Mouse (Mus musculus) bone marrow, adult 2 months (tissue): ENCODE measurements around the gene Lonp2. TPM values are rescaled to one million over a fixed set of nuclear protein-coding genes. Genes with fewer than 3 reads are reported as not detected.
A peak's percentile ranks its signal among the peaks of the same experiment; 100 is the strongest.

ENCODE experiments used
- H3K27ac ChIP-seq: fragments of 200-500 bp; 2 replicates; pipeline ENCODE4 v1.5.1; 2012; ENCODE audit warnings: low read depth, mild to moderate bottlenecking, control low read depth, inconsistent platforms, low read length; ENCODE audit not compliant: control insufficient read depth, poor library complexity, insufficient read depth
- H3K4me1 ChIP-seq: fragments of 200-500 bp; 2 replicates; pipeline ENCODE4 v1.6.1; 2011; ENCODE audit warnings: low read length; ENCODE audit not compliant: control insufficient read depth, insufficient read depth
- H3K4me3 ChIP-seq: fragments of 200-500 bp; replicated peaks from 2 replicates; pipeline ENCODE3; 2011; ENCODE audit warnings: mild to moderate bottlenecking, low read depth, low read length, control low read depth; ENCODE audit not compliant: control insufficient read depth
- CTCF ChIP-seq: fragments of 200-500 bp; IDR thresholded peaks from 2 replicates; pipeline ENCODE4 v1.5.1; 2011; ENCODE audit warnings: low read length, control low read depth; ENCODE audit not compliant: control insufficient read depth, insufficient read depth
- POLR2A ChIP-seq: fragments of 200-500 bp; IDR thresholded peaks from 2 replicates; pipeline ENCODE4 v1.6.1; 2011; ENCODE audit warnings: low read depth, mild to moderate bottlenecking, control low read depth, low read length, borderline replicate concordance; ENCODE audit not compliant: control insufficient read depth
- WGBS: fragments of 180-500 bp; shearing (Covaris S2); methylation state at CpG from one replicate; pipeline ENCODE4 v1.1.7; 2018; 5-methylcytosine and 5-hydroxymethylcytosine counted together
- polyA plus RNA-seq: library from polyadenylated mRNA; stranded (reverse); fragments of >200 nt; gene quantifications from 2 replicates; pipeline ENCODE4 v1.2.4, GENCODE M21; 2011; ENCODE audit warnings: low replicate concordance; ENCODE audit not compliant: missing spikeins, insufficient read depth, insufficient read length

Gene Lonp2
- polyA plus RNA-seq, 1 experiment = 19.8 TPM

GRCm38 (mm10) chr8:86586058-86586457 lies 37.8 kb upstream of the Lonp2 start:
- no peak for TF ChIP-seq CTCF
- TF ChIP-seq POLR2A = no peak
- Histone ChIP-seq H3K27ac (no peak overlapping the region), H3K4me1 (no peaks in the 10 kb centered on the region), H3K4me3 (no peak overlapping the region)
- WGBS = 45% methylated on average over 5 of the region's 5 CpGs

GRCm38 (mm10) chr8:86586642-86587041 lies 37.2 kb upstream of the Lonp2 start:
- WGBS = 42% methylated on average over 6 of the region's 6 CpGs
- TF ChIP-seq POLR2A (no peak), CTCF (peak; percentile 31; the same call in 1 of the 2 replicates)
- H3K27ac ChIP-seq = no peak overlapping the region

GRCm38 (mm10) chr8:86588338-86588737 lies 35.5 kb upstream of the Lonp2 start:
- H3K4me3 ChIP-seq = no peak overlapping the region
- no peak overlapping the region for H3K27ac ChIP-seq
- H3K4me1 ChIP-seq = no peaks in the 10 kb centered on the region
- TF ChIP-seq POLR2A (no peak), CTCF (no peak)
- WGBS = 65% methylated on average over 5 of the region's 5 CpGs

More at GRCm38 (mm10) chr8:86586642-86587041, 37.2 kb upstream of the Lonp2 start:
- H3K4me3 ChIP-seq = no peak overlapping the region
- no peaks in the 10 kb centered on the region for H3K4me1 ChIP-seq

GRCm38 (mm10) chr8:86593099-86593498 lies 30.7 kb upstream of the Lonp2 start:
- Histone ChIP-seq H3K27ac (no peak overlapping the region), H3K4me1 (no peaks in the 10 kb centered on the region), H3K4me3 (no peak overlapping the region)
- TF ChIP-seq POLR2A = no peak
- TF ChIP-seq CTCF = no peak
- 52% methylated on average over 10 of the region's 10 CpGs for WGBS

- Histone ChIP-seq H3K4me3 (no peak overlapping the region), H3K4me1 (no peaks in the 10 kb centered on the region), H3K27ac (no peak overlapping the region)
- TF ChIP-seq POLR2A = no peak
- no peak for TF ChIP-seq CTCF
- 77% methylated on average over 3 of the region's 3 CpGs for WGBS
Measured at GRCm38 (mm10) chr8:86594159-86594796, 29.6 kb upstream of the Lonp2 start.

- Histone ChIP-seq H3K4me3 (no peak overlapping the region), H3K4me1 (no peaks in the 10 kb centered on the region; the same call in 1 of the 2 replicates), H3K27ac (no peak overlapping the region)
- 55% methylated on average over 5 of the region's 5 CpGs for WGBS
- TF ChIP-seq CTCF = no peak
Measured at GRCm38 (mm10) chr8:86595671-86596070, 28.2 kb upstream of the Lonp2 start.

GRCm38 (mm10) chr8:86597681-86598080 lies 26.2 kb upstream of the Lonp2 start:
- no peaks in the 10 kb centered on the region; the same call in 1 of the 2 replicates for H3K4me1 ChIP-seq
- 87% methylated on average over 7 of the region's 7 CpGs for WGBS
- H3K4me3 ChIP-seq = no peak overlapping the region
- TF ChIP-seq CTCF = no peak
- no peak overlapping the region for H3K27ac ChIP-seq

GRCm38 (mm10) chr8:86599299-86599698 lies 24.5 kb upstream of the Lonp2 start:
- H3K4me1 ChIP-seq = no peaks in the 10 kb centered on the region; the same call in 1 of the 2 replicates
- WGBS = 56% methylated on average over 6 of the region's 6 CpGs
- no peak for TF ChIP-seq CTCF
- TF ChIP-seq POLR2A = no peak

GRCm38 (mm10) chr8:86600311-86600710 lies 23.5 kb upstream of the Lonp2 start:
- WGBS = 69% methylated on average over 3 of the region's 3 CpGs
- no peak overlapping the region for H3K27ac ChIP-seq
- no peak overlapping the region for H3K4me3 ChIP-seq
- H3K4me1 ChIP-seq = no peaks in the 10 kb centered on the region; the same call in 1 of the 2 replicates
- TF ChIP-seq POLR2A = no peak
- no peak for TF ChIP-seq CTCF

More at GRCm38 (mm10) chr8:86599299-86599698, 24.5 kb upstream of the Lonp2 start:
- Histone ChIP-seq H3K4me3 (no peak overlapping the region), H3K27ac (no peak overlapping the region)
